Mouse (Mus musculus) embryonic fibroblast, embryonic 13.5 days (primary cell): ENCODE data around the gene Dlx1.

Source experiments
- CTCF ChIP-seq: IDR thresholded peaks from 2 replicates; pipeline ENCODE4 v1.5.1; 2011; ENCODE audit warnings: mild to moderate bottlenecking, control low read depth, low read length, moderate library complexity, borderline replicate concordance; ENCODE audit not compliant: insufficient read depth
- POLR2A ChIP-seq: IDR thresholded peaks from 2 replicates; pipeline ENCODE4 v1.6.1; 2011; ENCODE audit warnings: low read depth, mild to moderate bottlenecking, control low read depth, low read length, moderate library complexity

GRCm38 (mm10) chr2:71517466-71518099 is 10.3 kb upstream of the Dlx1 start:
- no peak for TF ChIP-seq CTCF
- no peak for TF ChIP-seq POLR2A
